Mouse (Mus musculus) lung, postnatal 36 days (tissue): ENCODE results near the gene Mak.
"Not testable (repeated sequence)": the region's sequence is repeated elsewhere in the genome, so short reads cannot be mapped to it uniquely, and the experiment has no call there.

ENCODE experiments used
- DNase-seq: peaks from one replicate; pipeline ENCODE4 v3.0.0; 2022; ENCODE audit warnings: mixed read lengths

Mak gene

GRCm38 (mm10) chr13:41071617-41072016 lies 7.9 kb downstream of the Mak start:
- no peak for DNase-seq

- no peak for DNase-seq
These were observed 11.9 kb downstream of the Mak start for GRCm38 (mm10) chr13:41067618-41068017.

- no peak for DNase-seq
These were observed 27.5 kb downstream of the Mak start for GRCm38 (mm10) chr13:41051965-41052364.

GRCm38 (mm10) chr13:41047280-41047679 lies 32.2 kb downstream of the Mak start:
- no peak for DNase-seq

DNA sequence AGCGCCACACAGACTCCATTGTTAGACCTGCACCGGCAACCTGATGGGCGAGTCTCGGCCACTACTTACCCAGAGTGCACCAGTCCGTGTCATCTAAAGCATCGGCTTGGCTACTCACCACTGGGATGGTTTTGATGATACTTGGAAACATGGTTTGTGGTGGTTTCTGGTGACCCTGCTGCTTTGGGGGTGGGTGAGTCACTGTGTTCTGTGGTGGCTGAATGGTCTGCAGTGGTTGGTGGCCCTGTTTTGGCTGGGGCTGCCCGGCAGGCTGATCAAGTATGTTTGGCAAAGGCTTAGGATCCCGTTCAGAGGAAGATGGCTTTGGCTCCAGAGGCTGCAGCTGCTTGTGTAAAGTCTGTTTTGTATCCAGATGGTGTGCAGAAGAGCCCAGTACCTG lies 33.6 kb downstream of the Mak start:
- DNase-seq, result no peak

GRCm38 (mm10) chr13:41042511-41042910 lies 37.0 kb downstream of the Mak start:
- DNase-seq, result no peak

DNA sequence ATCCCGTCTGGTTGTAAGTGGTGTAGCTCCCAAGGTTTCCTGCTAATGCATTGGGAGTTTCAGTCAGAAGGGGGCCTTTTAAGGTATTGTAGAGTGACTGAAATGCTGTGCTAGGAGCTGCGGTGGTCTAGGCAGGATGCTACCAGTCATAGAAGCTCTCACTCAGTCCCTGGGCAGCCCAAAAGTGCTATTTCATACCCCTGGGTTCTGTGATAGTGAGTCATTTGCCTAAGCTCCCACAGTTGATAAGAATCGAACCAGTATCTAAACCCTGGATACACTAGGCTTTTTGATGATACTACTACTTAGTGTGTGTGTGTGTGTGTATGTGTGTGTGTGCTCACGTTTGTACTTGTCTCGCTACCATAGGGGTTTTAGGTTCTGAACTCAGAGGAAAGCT lies 49.4 kb downstream of the Mak start:
- no peak for DNase-seq

GRCm38 (mm10) chr13:41022099-41022498 lies 57.4 kb downstream of the Mak start:
- no peak for DNase-seq

DNA sequence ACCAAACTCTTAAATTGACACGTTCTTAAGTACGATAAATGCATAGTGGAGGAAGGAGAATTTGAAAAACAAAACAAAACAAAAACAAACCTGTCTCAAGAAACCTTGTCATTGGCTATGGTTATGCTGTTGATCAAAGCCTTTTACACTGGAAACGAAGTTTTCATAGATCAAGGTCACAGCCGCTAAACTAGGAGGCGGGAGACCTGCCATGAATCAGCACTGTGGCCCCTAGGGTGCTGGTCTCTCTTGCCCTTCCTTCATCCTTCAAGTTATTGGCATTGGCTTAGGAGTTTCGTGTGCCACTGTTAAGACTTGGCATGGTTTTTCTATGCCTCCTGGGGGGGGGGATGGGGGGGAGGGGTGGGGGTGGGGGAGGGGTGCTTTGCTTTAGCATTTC lies 57.9 kb downstream of the Mak start:
- DNase-seq, result no peak

- DNase-seq, result no peak
These were observed 59.0 kb downstream of the Mak start for GRCm38 (mm10) chr13:41020494-41020893.

- DNase-seq, result peak; percentile 38
These were observed 60.5 kb downstream of the Mak start for GRCm38 (mm10) chr13:41018756-41019591.

GRCm38 (mm10) chr13:41018236-41018635 lies 61.3 kb downstream of the Mak start:
- no peak for DNase-seq

- DNase-seq, result no peak
These were observed 61.7 kb downstream of the Mak start for GRCm38 (mm10) chr13:41017832-41018231.

DNA sequence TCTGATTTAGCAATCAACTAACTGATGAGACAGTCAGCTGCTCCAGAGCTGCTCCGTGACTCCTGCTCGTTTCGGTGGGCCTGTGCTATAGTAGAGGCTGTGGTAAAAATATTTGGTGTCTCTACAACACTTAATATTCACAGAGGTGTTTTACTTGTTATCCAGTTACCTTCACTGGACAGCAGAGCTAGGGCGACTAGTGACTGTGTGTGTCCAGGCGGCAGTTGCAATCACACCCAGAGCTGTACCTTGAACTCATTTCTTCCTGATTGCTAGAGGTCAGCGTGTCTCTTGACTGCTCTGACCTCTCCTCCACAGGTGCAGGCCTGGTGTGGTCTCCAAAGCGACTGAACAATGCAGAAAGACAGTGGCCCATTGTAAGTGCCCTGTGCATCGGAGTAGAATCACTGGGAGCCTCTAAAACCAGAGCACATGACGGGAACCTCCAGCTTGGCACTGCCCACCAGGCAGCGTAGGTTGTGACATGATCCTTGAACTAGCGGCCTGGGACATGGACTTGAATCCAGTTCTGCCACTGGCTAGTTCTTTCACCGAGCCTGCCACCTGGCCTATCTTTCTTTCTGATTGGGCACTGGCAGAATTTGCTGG lies 62.6 kb downstream of the Mak start:
- DNase-seq, result peak; percentile 23

- DNase-seq, result peak; percentile 98
These were observed 63.5 kb downstream of the Mak start, which contains the start of gene Tmem14c for GRCm38 (mm10) chr13:41015829-41016634. TSS of gene Tmem14c (plus strand) at chr13:41016292.

DNA sequence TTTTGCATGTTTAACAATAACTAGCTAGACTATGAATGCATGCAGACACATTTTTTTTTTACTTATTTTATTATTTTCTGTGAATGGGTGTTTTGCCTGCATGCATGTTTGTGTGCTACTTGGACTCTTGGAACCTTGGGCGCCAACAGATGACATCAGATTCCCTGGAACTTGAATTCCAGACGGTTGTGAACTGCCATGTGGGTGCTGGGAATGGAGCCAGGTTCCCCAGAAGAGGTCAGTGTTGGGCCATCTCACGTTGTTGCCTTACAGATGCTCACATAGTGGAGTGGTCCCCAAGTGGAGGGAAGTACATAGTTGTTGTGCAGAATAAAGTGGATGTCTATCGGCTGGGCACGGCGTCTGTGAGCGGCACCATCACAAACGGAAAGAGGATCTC lies 70.6 kb downstream of the Mak start:
- DNase-seq, result no peak

- DNase-seq, result no peak
These were observed 71.2 kb downstream of the Mak start for GRCm38 (mm10) chr13:41008271-41008670.

DNA sequence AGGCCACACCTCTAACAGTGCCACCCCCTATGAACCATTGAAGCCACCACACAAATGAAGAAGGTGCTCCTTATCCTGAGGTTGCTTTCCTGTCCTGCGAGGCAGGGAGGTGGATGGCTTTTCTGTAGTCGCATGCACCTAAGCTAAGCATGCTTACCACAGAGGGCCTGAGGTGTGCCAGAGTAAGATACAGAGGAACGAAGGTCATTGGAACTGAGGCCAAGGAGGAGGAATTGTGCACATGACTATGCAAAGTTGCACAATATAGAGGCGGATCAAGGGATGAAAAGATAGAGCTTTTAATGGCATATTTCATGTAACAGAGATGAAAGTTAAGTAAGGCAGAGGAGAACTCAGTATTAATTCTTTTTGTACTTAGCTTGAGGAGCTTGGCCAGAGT lies 73.3 kb downstream of the Mak start:
- DNase-seq, result no peak

DNA sequence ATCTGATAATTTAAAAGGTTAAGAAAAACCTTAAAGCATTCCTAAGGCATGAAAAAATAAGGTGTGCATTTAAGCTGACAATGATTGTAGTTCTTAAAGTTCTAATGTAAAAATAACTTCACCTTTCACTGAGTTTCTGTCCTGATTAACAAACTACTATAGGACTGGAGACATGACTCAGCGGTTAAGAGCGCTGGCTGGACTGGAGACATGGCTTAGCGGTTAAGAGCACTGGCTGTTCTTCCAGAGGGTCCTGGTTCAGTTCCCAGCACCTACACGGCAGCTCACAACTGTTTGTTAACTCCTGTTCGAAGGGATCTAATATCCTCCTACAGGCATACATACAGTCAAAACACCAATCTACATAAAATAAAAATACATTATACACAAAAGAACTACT lies 77.5 kb downstream of the Mak start:
- no peak for DNase-seq

GRCm38 (mm10) chr13:41000926-41001639 lies 78.4 kb downstream of the Mak start, which contains the start of gene Pak1ip1:
TSS of gene Pak1ip1 (plus strand) at chr13:41001023.
- peak; percentile 95 for DNase-seq

- DNase-seq, result peak; percentile 39
These were observed 79.2 kb downstream of the Mak start for GRCm38 (mm10) chr13:41000140-41000925.

GRCm38 (mm10) chr13:40998537-40998936 lies 81.0 kb downstream of the Mak start:
- DNase-seq, result not testable (repeated sequence)
